Mouse (Mus musculus) liver, adult 2 months (tissue): ENCODE data around the gene 6030468B19Rik. TPM values are rescaled to one million over a fixed set of nuclear protein-coding genes. Genes with fewer than 3 reads are reported as not detected.

ENCODE experiments used
- DNase-seq: peaks from one replicate; pipeline ENCODE4 v3.0.0-alpha.2; 2011; ENCODE audit warnings: low read depth, low spot score; ENCODE audit errors: extremely low read depth
- H3K27ac ChIP-seq: fragments of 200-500 bp; replicated peaks from 2 replicates; pipeline ENCODE4 v1.5.1; 2012; ENCODE audit warnings: low read depth, mild to moderate bottlenecking, control low read depth, inconsistent platforms, low read length; ENCODE audit not compliant: insufficient read depth
- H3K27me3 ChIP-seq: fragments of 200-500 bp; 2 replicates; pipeline ENCODE4 v1.6.1; 2012; ENCODE audit warnings: mild to moderate bottlenecking, moderate library complexity, low read length, inconsistent platforms; ENCODE audit not compliant: control insufficient read depth, insufficient read depth
- H3K36me3 ChIP-seq: fragments of 200-500 bp; 2 replicates; pipeline ENCODE4 v1.6.1; 2012; ENCODE audit warnings: low read length, inconsistent platforms; ENCODE audit not compliant: control insufficient read depth, insufficient read depth
- H3K4me1 ChIP-seq: fragments of 200-500 bp; 2 replicates; pipeline ENCODE4 v1.6.1; 2011; ENCODE audit warnings: low read length; ENCODE audit not compliant: control insufficient read depth, insufficient read depth
- H3K4me3 ChIP-seq: fragments of 200-500 bp; 2 replicates; pipeline ENCODE4 v1.5.1; 2011; ENCODE audit warnings: low read depth, mild to moderate bottlenecking, control low read depth, low read length, moderate library complexity; ENCODE audit not compliant: insufficient read depth
- H3K79me2 ChIP-seq: fragments of 200-500 bp; 2 replicates; pipeline ENCODE4 v1.6.1; 2012; ENCODE audit warnings: inconsistent platforms, mild to moderate bottlenecking, low read length, moderate library complexity; ENCODE audit not compliant: control insufficient read depth, insufficient read depth
- H3K9ac ChIP-seq: fragments of 200-500 bp; 2 replicates; pipeline ENCODE4 v1.6.1; 2012; ENCODE audit warnings: low read depth, mild to moderate bottlenecking, control low read depth, inconsistent platforms, low read length
- CTCF ChIP-seq: fragments of 200-500 bp; IDR thresholded peaks from 2 replicates; pipeline ENCODE4 v1.5.1; 2011; ENCODE audit warnings: low read depth, low read length, control low read depth
- POLR2A ChIP-seq: fragments of 200-500 bp; IDR thresholded peaks from 2 replicates; pipeline ENCODE4 v1.6.1; 2011; ENCODE audit warnings: low read length, control low read depth; ENCODE audit not compliant: insufficient read depth; ENCODE audit errors: extremely low read depth
- WGBS: fragments of 180-500 bp; shearing (Covaris S2); methylation state at CpG from one replicate; pipeline ENCODE4 v1.1.7; 2018; 5-methylcytosine and 5-hydroxymethylcytosine counted together
- polyA plus RNA-seq: library from polyadenylated mRNA; depleted of rRNA; stranded (reverse); fragments of >200 nt; gene quantifications from 2 replicates; pipeline ENCODE4 v1.2.3, GENCODE M21; 2012
- total RNA-seq: library from RNA; depleted of rRNA; stranded (reverse); fragments of >200 nt; gene quantifications from 2 replicates; pipeline ENCODE4 v1.2.3, GENCODE M21; 2014

6030468B19Rik gene
- total and polyA plus RNA-seq, 2 experiments: not detected

GRCm38 (mm10) chr11:117821868-117822267 lies 24.4 kb downstream of the 6030468B19Rik start:
- peak; percentile 60 for DNase-seq
- peaks cover 3% of the 10 kb centered on the region; the same call in 1 of the 2 replicates for H3K36me3 ChIP-seq
- H3K4me1 ChIP-seq: peaks cover 25% of the 10 kb centered on the region
- no peak overlapping the region for H3K4me3 ChIP-seq
- H3K79me2 ChIP-seq: no peaks in the 10 kb centered on the region
- 29% methylated on average over 9 of the region's 9 CpGs for WGBS
- H3K9ac ChIP-seq: no peak overlapping the region
- TF ChIP-seq POLR2A: no peak
- TF ChIP-seq CTCF: no peak
- H3K27me3 ChIP-seq: no peaks in the 10 kb centered on the region
- no peak overlapping the region for H3K27ac ChIP-seq

DNA sequence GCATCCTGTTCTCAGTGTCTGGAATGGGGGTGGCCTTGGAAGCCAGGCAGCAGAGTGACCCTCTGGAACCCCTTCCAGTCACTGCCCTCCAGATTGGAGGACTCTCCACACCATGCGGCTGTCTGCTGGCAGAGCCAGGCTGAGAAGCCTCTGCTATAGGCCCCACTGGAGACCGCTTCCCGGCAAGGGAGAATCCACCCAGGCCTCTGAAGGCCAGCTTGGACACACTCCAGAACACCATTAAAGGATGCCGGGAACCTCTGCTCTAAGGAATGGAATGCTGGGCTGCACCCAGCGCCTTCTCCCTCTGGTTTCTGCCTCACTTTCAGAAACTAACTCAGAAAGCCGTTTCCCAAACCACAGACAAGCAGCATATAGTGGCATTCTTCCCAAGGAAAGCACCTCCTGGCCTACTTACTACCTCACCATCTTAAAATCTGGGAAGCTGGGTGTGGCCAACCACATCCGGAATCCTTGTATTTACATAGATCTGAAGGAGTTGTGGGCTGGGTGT lies 25.3 kb downstream of the 6030468B19Rik start:
- H3K27ac ChIP-seq: no peak overlapping the region
- H3K36me3 ChIP-seq: no peaks in the 10 kb centered on the region; the same call in 1 of the 2 replicates
- no peak for DNase-seq
- H3K4me1 ChIP-seq: peaks cover 30% of the 10 kb centered on the region
- TF ChIP-seq CTCF: no peak
- TF ChIP-seq POLR2A: no peak
- no peaks in the 10 kb centered on the region for H3K79me2 ChIP-seq
- H3K27me3 ChIP-seq: no peaks in the 10 kb centered on the region
- no peak overlapping the region for H3K9ac ChIP-seq
- 78% methylated on average over 7 of the region's 7 CpGs for WGBS
- no peak overlapping the region for H3K4me3 ChIP-seq

DNA sequence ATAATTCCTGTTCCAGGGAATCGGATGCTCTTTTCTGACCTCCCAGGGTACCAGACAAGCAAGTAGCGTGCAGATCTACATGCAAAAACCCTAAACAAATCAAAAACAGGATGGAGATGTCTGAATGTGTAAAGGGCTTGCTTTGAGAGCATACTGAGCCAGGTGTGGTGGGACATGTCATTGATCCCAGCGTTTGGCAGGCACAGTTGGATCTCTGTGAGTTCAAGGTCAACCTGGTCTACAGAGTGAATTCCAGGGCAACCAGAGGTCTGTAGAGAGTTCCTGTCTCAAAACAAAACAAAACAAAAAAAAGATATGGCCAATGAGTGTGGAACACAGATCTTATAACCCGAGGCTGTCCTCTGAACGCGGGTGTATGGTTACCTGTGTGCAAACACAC lies 26.0 kb downstream of the 6030468B19Rik start:
- H3K79me2 ChIP-seq: no peaks in the 10 kb centered on the region
- peak overlapping the region; percentile 38; the same call in 1 of the 2 replicates for H3K27ac ChIP-seq
- H3K9ac ChIP-seq: no peak overlapping the region
- no peak overlapping the region for H3K4me3 ChIP-seq
- DNase-seq: peak; percentile 84
- H3K36me3 ChIP-seq: no peaks in the 10 kb centered on the region
- no peaks in the 10 kb centered on the region for H3K27me3 ChIP-seq
- WGBS: 26% methylated on average over 6 of the region's 6 CpGs
- H3K4me1 ChIP-seq: peaks cover 36% of the 10 kb centered on the region
- TF ChIP-seq POLR2A: no peak
- TF ChIP-seq CTCF: no peak

DNA sequence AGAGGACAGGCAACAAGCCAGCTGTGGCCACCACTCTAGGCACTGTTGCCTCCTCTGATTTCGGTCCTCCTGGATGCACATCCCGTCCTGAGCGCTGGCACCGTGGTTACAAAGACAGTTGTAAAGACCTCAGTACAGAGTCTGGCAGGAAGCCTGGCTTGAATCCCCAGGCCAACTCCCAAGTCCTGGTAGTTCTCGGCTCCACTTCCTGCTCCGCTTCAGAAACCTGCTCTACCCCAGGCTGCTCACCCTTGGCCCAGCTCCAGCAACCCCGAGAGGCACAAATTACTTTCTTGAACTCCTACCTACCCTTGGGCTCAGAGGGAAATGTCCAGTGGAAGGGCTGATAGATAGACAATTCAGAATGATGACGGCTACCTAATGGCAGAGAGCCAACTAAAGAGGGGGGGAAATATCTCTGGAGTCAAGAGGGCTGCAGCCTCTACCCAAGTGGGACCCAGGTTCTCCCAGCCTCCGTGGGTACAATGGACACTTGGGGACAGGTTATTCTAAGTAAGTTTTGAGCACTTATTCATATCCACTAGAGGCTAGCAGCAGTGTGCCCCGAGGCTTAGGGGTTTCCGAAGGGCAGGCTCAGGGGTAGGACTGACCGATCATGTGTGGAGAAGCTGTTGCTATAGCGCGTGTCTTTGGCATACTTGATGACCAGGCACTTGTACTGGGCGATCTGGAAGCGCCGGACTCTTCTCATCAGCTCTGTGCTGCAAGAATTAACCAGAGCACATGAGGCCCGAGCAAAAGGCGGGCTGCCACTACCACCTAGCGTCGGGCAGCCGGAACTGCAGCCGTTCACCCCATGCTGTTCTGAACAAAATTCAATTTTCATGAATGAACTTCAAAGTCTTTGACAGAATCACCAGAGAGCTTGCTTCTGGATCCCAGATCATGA lies 26.9 kb downstream of the 6030468B19Rik start:
- Histone ChIP-seq H3K79me2 (no peaks in the 10 kb centered on the region), H3K27me3 (no peaks in the 10 kb centered on the region), H3K4me1 (peaks cover 39% of the 10 kb centered on the region), H3K9ac (peak overlapping the region; percentile 17), H3K27ac (peak overlapping the region; percentile 38), H3K36me3 (no peaks in the 10 kb centered on the region), H3K4me3 (peak overlapping the region; percentile 12; the same call in 1 of the 2 replicates)
- WGBS: 1% methylated on average over 23 of the region's 23 CpGs
- peak; percentile 70 for DNase-seq
- TF ChIP-seq POLR2A: no peak
- TF ChIP-seq CTCF: peak; percentile 97

- peak within 1 kb of the TSS; percentile 83 for H3K9ac ChIP-seq
- peak within 1 kb of the TSS; percentile 78 for H3K4me3 ChIP-seq
- no peaks in the 10 kb centered on the region for H3K27me3 ChIP-seq
- H3K79me2 ChIP-seq: no peaks in the 10 kb centered on the region
- WGBS: 1% methylated on average over 34 of the region's 34 CpGs
- peak; percentile 81 for DNase-seq
- peaks cover 42% of the 10 kb centered on the region for H3K4me1 ChIP-seq
- peak within 1 kb of the TSS; percentile 97 for H3K27ac ChIP-seq
- no peaks in the 10 kb centered on the region for H3K36me3 ChIP-seq
- TF ChIP-seq POLR2A: peak; percentile 85
- TF ChIP-seq CTCF: no peak
Measured at GRCm38 (mm10) chr11:117825333-117826101, 28.1 kb downstream of the 6030468B19Rik start, which contains the start of the genes Afmid and Tk1. Gene Afmid, plus strand, starts transcription at chr11:117825924. Gene Tk1, minus strand, starts transcription at chr11:117826092.
